Mouse (Mus musculus) intestine, postnatal 0 days (tissue): ENCODE results near the gene Tgfbr2. TPM values are rescaled to one million over a fixed set of nuclear protein-coding genes. Genes with fewer than 3 reads are reported as not detected.

Experiments
- ATAC-seq: fragments of 200-750 bp; cut with Nextera tagmentation; 2 replicates; pipeline ENCODE4 v1.8.0; 2017; ENCODE audit warnings: mild to moderate bottlenecking, moderate TSS enrichment, moderate library complexity
- H3K27ac ChIP-seq: fragments of 300-500 bp; sonication (generic); 2 replicates; pipeline ENCODE4 v1.5.1; 2014; ENCODE audit warnings: mild to moderate bottlenecking, low read depth, low read length, moderate library complexity
- H3K27me3 ChIP-seq: fragments of 300-500 bp; sonication (generic); replicated peaks from 2 replicates; pipeline ENCODE4 v1.6.1; 2014; ENCODE audit warnings: low read length, mixed read lengths; ENCODE audit not compliant: control insufficient read depth, insufficient read depth
- H3K36me3 ChIP-seq: fragments of 300-500 bp; sonication (generic); 2 replicates; pipeline ENCODE4 v1.6.1; 2014; ENCODE audit warnings: mild to moderate bottlenecking, moderate library complexity; ENCODE audit not compliant: control insufficient read depth, insufficient read depth
- H3K4me1 ChIP-seq: fragments of 300-500 bp; sonication (generic); replicated peaks from 2 replicates; pipeline ENCODE4 v1.6.1; 2014; ENCODE audit warnings: antibody characterized with exemption, low read length, mixed read lengths; ENCODE audit not compliant: control insufficient read depth, insufficient read depth
- H3K4me2 ChIP-seq: fragments of 300-500 bp; sonication (generic); replicated peaks from 2 replicates; pipeline ENCODE4 v1.6.1; 2014; ENCODE audit warnings: low read depth, mild to moderate bottlenecking, moderate library complexity
- H3K4me3 ChIP-seq: fragments of 300-500 bp; sonication (generic); 2 replicates; pipeline ENCODE4 v1.5.1; 2014; ENCODE audit warnings: low read depth, low read length
- H3K9ac ChIP-seq: fragments of 300-500 bp; sonication (generic); 2 replicates; pipeline ENCODE4 v1.6.1; 2014; ENCODE audit warnings: mild to moderate bottlenecking, low read depth, low read length
- H3K9me3 ChIP-seq: fragments of 300-500 bp; sonication (generic); 2 replicates; pipeline ENCODE4 v1.6.1; 2016; ENCODE audit warnings: mixed run types; ENCODE audit not compliant: control insufficient read depth
- CTCF ChIP-seq: sonication (generic); IDR thresholded peaks from 2 replicates; pipeline ENCODE4 v1.5.1; 2016; ENCODE audit warnings: low read depth, mild to moderate bottlenecking, control low read depth, antibody characterized with exemption, moderate library complexity
- WGBS: fragments of 180-500 bp; shearing (Covaris S2); extraction: QIAGEN DNeasy Blood & Tissue Kit; methylation state at CpG from one replicate; pipeline ENCODE4 v1.1.7; 2014; 5-methylcytosine and 5-hydroxymethylcytosine counted together
- polyA plus RNA-seq: library from polyadenylated mRNA; unstranded; fragments of >200 nt; fragmentation: Nextera tagmentation; extraction: Ambion mirVana; gene quantifications from 2 replicates; pipeline ENCODE4 v1.2.1, GENCODE M21; 2015

Tgfbr2 gene
- polyA plus RNA-seq, 1 experiment from 2014 or later = 16.0 TPM

- TF ChIP-seq CTCF = peak; percentile 32
- Histone ChIP-seq H3K4me3 (no peak overlapping the region), H3K4me2 (no peak overlapping the region), H3K27me3 (no peaks in the 10 kb centered on the region), H3K27ac (peak overlapping the region; percentile 41; the same call in 1 of the 2 replicates), H3K36me3 (peaks cover 65% of the 10 kb centered on the region), H3K4me1 (no peaks in the 10 kb centered on the region), H3K9me3 (no peaks in the 10 kb centered on the region), H3K9ac (no peak overlapping the region)
- no peak for ATAC-seq
- 65% methylated on average over 6 of the region's 6 CpGs for WGBS
Measured at GRCm38 (mm10) chr9:116122544-116122943, 52.6 kb downstream of the Tgfbr2 start.

GRCm38 (mm10) chr9:116121472-116121871 is 53.7 kb downstream of the Tgfbr2 start:
- H3K36me3 ChIP-seq = peaks cover 58% of the 10 kb centered on the region
- 62% methylated on average over 7 of the region's 7 CpGs for WGBS
- H3K4me3 ChIP-seq = no peak overlapping the region
- H3K27me3 ChIP-seq = no peaks in the 10 kb centered on the region
- TF ChIP-seq CTCF = no peak
- no peaks in the 10 kb centered on the region for H3K4me1 ChIP-seq
- no peak for ATAC-seq
- no peak overlapping the region for H3K4me2 ChIP-seq
- no peak overlapping the region for H3K9ac ChIP-seq
- H3K9me3 ChIP-seq = no peaks in the 10 kb centered on the region
- H3K27ac ChIP-seq = no peak overlapping the region

- no peak overlapping the region for H3K4me3 ChIP-seq
- ATAC-seq = no peak
- no peaks in the 10 kb centered on the region for H3K9me3 ChIP-seq
- H3K27ac ChIP-seq = no peak overlapping the region
- no peak overlapping the region for H3K9ac ChIP-seq
- WGBS = 85% methylated on average over 7 of the region's 7 CpGs
- no peak overlapping the region for H3K4me2 ChIP-seq
- H3K4me1 ChIP-seq = no peaks in the 10 kb centered on the region
- TF ChIP-seq CTCF = no peak
- peaks cover 52% of the 10 kb centered on the region for H3K36me3 ChIP-seq
- no peaks in the 10 kb centered on the region for H3K27me3 ChIP-seq
Measured at GRCm38 (mm10) chr9:116119990-116120389, 55.2 kb downstream of the Tgfbr2 start.

- no peaks in the 10 kb centered on the region for H3K27me3 ChIP-seq
- 82% methylated on average over 8 of the region's 8 CpGs for WGBS
- no peak for ATAC-seq
- H3K9ac ChIP-seq = no peak overlapping the region
- no peaks in the 10 kb centered on the region for H3K4me1 ChIP-seq
- peaks cover 46% of the 10 kb centered on the region; the same call in 1 of the 2 replicates for H3K36me3 ChIP-seq
- H3K4me2 ChIP-seq = no peak overlapping the region
- H3K27ac ChIP-seq = no peak overlapping the region
- no peaks in the 10 kb centered on the region for H3K9me3 ChIP-seq
- H3K4me3 ChIP-seq = no peak overlapping the region
- no peak for TF ChIP-seq CTCF
Measured at GRCm38 (mm10) chr9:116118332-116118872, 56.8 kb downstream of the Tgfbr2 start.

GRCm38 (mm10) chr9:116115875-116116274 is 59.3 kb downstream of the Tgfbr2 start:
- Histone ChIP-seq H3K27me3 (no peaks in the 10 kb centered on the region), H3K4me3 (no peak overlapping the region), H3K4me1 (no peaks in the 10 kb centered on the region), H3K36me3 (peaks cover 42% of the 10 kb centered on the region; the same call in 1 of the 2 replicates), H3K27ac (no peak overlapping the region), H3K4me2 (no peak overlapping the region), H3K9ac (no peak overlapping the region), H3K9me3 (no peaks in the 10 kb centered on the region)
- WGBS = 93% methylated on average over 7 of the region's 7 CpGs
- ATAC-seq = no peak
- TF ChIP-seq CTCF = no peak

- H3K27me3 ChIP-seq = no peaks in the 10 kb centered on the region
- H3K4me2 ChIP-seq = no peak overlapping the region
- 37% methylated on average over 4 of the region's 4 CpGs for WGBS
- ATAC-seq = no peak
- H3K36me3 ChIP-seq = peaks cover 49% of the 10 kb centered on the region
- TF ChIP-seq CTCF = no peak
- no peak overlapping the region for H3K27ac ChIP-seq
- H3K4me1 ChIP-seq = no peaks in the 10 kb centered on the region
- no peak overlapping the region for H3K9ac ChIP-seq
- H3K4me3 ChIP-seq = no peak overlapping the region
- H3K9me3 ChIP-seq = no peaks in the 10 kb centered on the region
Measured at GRCm38 (mm10) chr9:116114339-116114738, 60.8 kb downstream of the Tgfbr2 start.
